Mouse (Mus musculus) limb, embryonic 14.5 days (tissue): Measurements from ENCODE around the gene Olfr71. TPM values are rescaled to one million over a fixed set of nuclear protein-coding genes. Genes with fewer than 3 reads are reported as not detected.

Source experiments
- ATAC-seq: fragments of 200-750 bp; cut with Nextera tagmentation; 2 replicates; pipeline ENCODE4 v1.8.0; 2017; ENCODE audit warnings: low read depth, moderate number of reproducible peaks, moderate TSS enrichment; ENCODE audit not compliant: low FRiP score
- DNase-seq: peaks from one replicate; pipeline ENCODE4 v3.0.0-alpha.2; 2015; ENCODE audit warnings: low spot score
- H3K27ac ChIP-seq: fragments of 300-500 bp; sonication (generic); replicated peaks from 2 replicates; pipeline ENCODE4 v1.5.1; 2014; ENCODE audit warnings: low read depth, mild to moderate bottlenecking, low read length, moderate library complexity, mixed read lengths
- H3K27me3 ChIP-seq: fragments of 300-500 bp; sonication (generic); 2 replicates; pipeline ENCODE4 v1.6.1; 2014; ENCODE audit warnings: low read length, mixed read lengths; ENCODE audit not compliant: control insufficient read depth, insufficient read depth
- H3K36me3 ChIP-seq: fragments of 300-500 bp; sonication (generic); 2 replicates; pipeline ENCODE4 v1.6.1; 2014; ENCODE audit warnings: mild to moderate bottlenecking, low read length, moderate library complexity, mixed read lengths; ENCODE audit not compliant: control insufficient read depth, insufficient read depth
- H3K4me1 ChIP-seq: fragments of 300-500 bp; sonication (generic); 2 replicates; pipeline ENCODE4 v1.6.1; 2014; ENCODE audit warnings: antibody characterized with exemption, low read length, mixed read lengths; ENCODE audit not compliant: control insufficient read depth, insufficient read depth
- H3K4me2 ChIP-seq: fragments of 300-500 bp; sonication (generic); replicated peaks from 2 replicates; pipeline ENCODE4 v1.6.1; 2014; ENCODE audit warnings: low read depth, mild to moderate bottlenecking, low read length, moderate library complexity; ENCODE audit not compliant: severe bottlenecking
- H3K4me3 ChIP-seq: fragments of 300-500 bp; sonication (generic); replicated peaks from 2 replicates; pipeline ENCODE4 v1.5.1; 2014; ENCODE audit warnings: low read length
- H3K9ac ChIP-seq: fragments of 300-500 bp; sonication (generic); 2 replicates; pipeline ENCODE4 v1.6.1; 2014; ENCODE audit warnings: mild to moderate bottlenecking, low read depth, low read length, moderate library complexity; ENCODE audit not compliant: severe bottlenecking
- H3K9me3 ChIP-seq: fragments of 300-500 bp; sonication (generic); 2 replicates; pipeline ENCODE4 v1.6.1; 2016; ENCODE audit warnings: low read length; ENCODE audit not compliant: control insufficient read depth
- POLR2A ChIP-seq: fragments of 200-500 bp; IDR thresholded peaks from 2 replicates; pipeline ENCODE4 v1.8.0; 2012; ENCODE audit warnings: inconsistent platforms, mild to moderate bottlenecking, moderate library complexity, borderline replicate concordance; ENCODE audit not compliant: insufficient read depth, insufficient read length; ENCODE audit errors: extremely low read depth
- WGBS: fragments of 180-500 bp; shearing (Covaris S2); extraction: QIAGEN DNeasy Blood & Tissue Kit; methylation state at CpG from one replicate; pipeline ENCODE4 v1.1.7; 2014; 5-methylcytosine and 5-hydroxymethylcytosine counted together
- polyA plus RNA-seq, 2 experiments: library from polyadenylated mRNA; depleted of rRNA in 1 of 2; stranded (reverse) in 1 of 2; unstranded in 1 of 2; fragments of >200 nt; fragmentation: Nextera tagmentation in 1 of 2; extraction: Ambion mirVana in 1 of 2; gene quantifications; 2 replicates each; pipeline versions ENCODE4 v1.2.1 to v1.2.3; 2012 to 2014

The Olfr71 gene
- polyA plus RNA-seq (2012; rRNA removed) (not detected in 2 replicates), polyA plus RNA-seq (2014; fragmentation: Nextera tagmentation; extraction: Ambion mirVana) (not detected in 2 replicates)

- no peak for TF ChIP-seq POLR2A
- Histone ChIP-seq H3K9me3 (no peaks in the 10 kb centered on the region), H3K27me3 (no peaks in the 10 kb centered on the region), H3K36me3 (no peaks in the 10 kb centered on the region), H3K27ac (no peak within 1 kb of the TSS), H3K4me3 (no peak within 1 kb of the TSS), H3K9ac (no peak within 1 kb of the TSS), H3K4me2 (no peak within 1 kb of the TSS), H3K4me1 (peaks cover 5% of the 10 kb centered on the region; the same call in 1 of the 2 replicates)
- ATAC-seq (no peak), DNase-seq (no peak)
- WGBS, result 81% methylated on average over 6 of the region's 6 CpGs
Observed at GRCm38 (mm10) chr4:43709869-43710268, at the start of gene Olfr71. Olfr71 (minus strand) TSS chr4:43710255.

- no peak overlapping the region for H3K27ac ChIP-seq
- no peaks in the 10 kb centered on the region for H3K36me3 ChIP-seq
- H3K4me2 ChIP-seq, result no peak overlapping the region
- no peak overlapping the region for H3K9ac ChIP-seq
- H3K9me3 ChIP-seq, result no peaks in the 10 kb centered on the region
- 78% methylated on average over 6 of the region's 6 CpGs for WGBS
- H3K4me1 ChIP-seq, result peaks cover 10% of the 10 kb centered on the region; the same call in 1 of the 2 replicates
- no peak overlapping the region for H3K4me3 ChIP-seq
- no peak for TF ChIP-seq POLR2A
- DNase-seq, result no peak
- H3K27me3 ChIP-seq, result no peaks in the 10 kb centered on the region
- ATAC-seq, result no peak
Observed at GRCm38 (mm10) chr4:43757213-43757612, 47.2 kb upstream of the Olfr71 start.

GRCm38 (mm10) chr4:43745187-43745586 is 35.1 kb upstream of the Olfr71 start:
- Histone ChIP-seq H3K27me3 (no peaks in the 10 kb centered on the region), H3K36me3 (no peaks in the 10 kb centered on the region), H3K4me2 (no peak overlapping the region), H3K9me3 (no peaks in the 10 kb centered on the region), H3K4me3 (no peak overlapping the region), H3K27ac (no peak overlapping the region), H3K4me1 (0 out of 2 replicates have a peak, but pooled peaks cover 2% of the 10 kb centered on the region), H3K9ac (no peak overlapping the region)
- DNase-seq (peak; percentile 80), ATAC-seq (0 out of 2 replicates have a peak, but pooled peaks have one; percentile 57)
- 14% methylated on average over 6 of the region's 6 CpGs for WGBS
- TF ChIP-seq POLR2A, result no peak

GRCm38 (mm10) chr4:43743099-43743498 is 33.0 kb upstream of the Olfr71 start:
- WGBS, result 32% methylated on average over 1 of the region's 1 CpGs
- H3K36me3 ChIP-seq, result no peaks in the 10 kb centered on the region
- H3K4me1 ChIP-seq, result 0 out of 2 replicates have a peak, but pooled peaks cover 2% of the 10 kb centered on the region
- no peak overlapping the region for H3K4me2 ChIP-seq
- no peaks in the 10 kb centered on the region for H3K27me3 ChIP-seq
- H3K9me3 ChIP-seq, result no peaks in the 10 kb centered on the region
- no peak for ATAC-seq
- DNase-seq, result no peak
- no peak overlapping the region for H3K9ac ChIP-seq
- H3K4me3 ChIP-seq, result no peak overlapping the region
- TF ChIP-seq POLR2A, result no peak
- no peak overlapping the region for H3K27ac ChIP-seq

- H3K4me2 ChIP-seq, result no peak overlapping the region
- 0 out of 2 replicates have a peak, but pooled peaks cover 6% of the 10 kb centered on the region for H3K4me1 ChIP-seq
- H3K27ac ChIP-seq, result no peak overlapping the region
- H3K27me3 ChIP-seq, result no peaks in the 10 kb centered on the region
- ATAC-seq, result no peak
- no peak for DNase-seq
- H3K9ac ChIP-seq, result no peak overlapping the region
- H3K9me3 ChIP-seq, result no peaks in the 10 kb centered on the region
- no peak overlapping the region for H3K4me3 ChIP-seq
- TF ChIP-seq POLR2A, result no peak
- WGBS, result 22% methylated on average over 4 of the region's 4 CpGs
- no peaks in the 10 kb centered on the region for H3K36me3 ChIP-seq
Observed at GRCm38 (mm10) chr4:43742637-43743036, 32.6 kb upstream of the Olfr71 start.
